Mouse (Mus musculus): ENCODE results near the gene F2rl1.

GRCm38 (mm10) chr13:95538021-95538420 is 13.0 kb upstream of the F2rl1 start:
- TF ChIP-seq CTCF (conservative IDR thresholded peaks at IDR 0.05; ENCODE audit: low read length) = no peak
- TF ChIP-seq POU5F1 (IDR thresholded peaks at IDR 0.05; ENCODE audit: borderline replicate concordance, low read length) = no peak

Data from E14TG2a.4 (cell line).